Mouse (Mus musculus) intestine, embryonic 15.5 days (tissue): ENCODE results near the gene Crb3. TPM values are rescaled to one million over a fixed set of nuclear protein-coding genes. Genes with fewer than 3 reads are reported as not detected.
"Not testable (repeated sequence)": the region's sequence is repeated elsewhere in the genome, so short reads cannot be mapped to it uniquely, and the experiment has no call there.

Experiments
- ATAC-seq: fragments of 200-750 bp; cut with Nextera tagmentation; 2 replicates; pipeline ENCODE4 v1.8.0; 2017; ENCODE audit warnings: moderate TSS enrichment, moderate library complexity
- H3K27ac ChIP-seq: fragments of 300-500 bp; sonication (generic); 2 replicates; pipeline ENCODE4 v1.5.1; 2015; ENCODE audit warnings: mild to moderate bottlenecking, inconsistent platforms
- H3K27me3 ChIP-seq: fragments of 300-500 bp; sonication (generic); replicated peaks from 2 replicates; pipeline ENCODE4 v1.6.1; 2015; ENCODE audit warnings: inconsistent platforms
- H3K36me3 ChIP-seq: fragments of 300-500 bp; sonication (generic); 2 replicates; pipeline ENCODE4 v1.6.1; 2015; ENCODE audit warnings: inconsistent platforms
- H3K4me1 ChIP-seq: fragments of 300-500 bp; sonication (generic); replicated peaks from 2 replicates; pipeline ENCODE4 v1.6.1; 2015; ENCODE audit warnings: inconsistent platforms
- H3K4me2 ChIP-seq: fragments of 300-500 bp; sonication (generic); replicated peaks from 2 replicates; pipeline ENCODE4 v1.6.1; 2015; ENCODE audit warnings: mild to moderate bottlenecking, inconsistent platforms
- H3K4me3 ChIP-seq: fragments of 300-500 bp; sonication (generic); replicated peaks from 2 replicates; pipeline ENCODE4 v1.5.1; 2015; ENCODE audit warnings: inconsistent platforms
- H3K9ac ChIP-seq: fragments of 300-500 bp; sonication (generic); 2 replicates; pipeline ENCODE4 v1.6.1; 2015; ENCODE audit warnings: inconsistent platforms
- H3K9me3 ChIP-seq: fragments of 300-500 bp; sonication (generic); 2 replicates; pipeline ENCODE4 v1.6.1; 2016; ENCODE audit warnings: inconsistent platforms
- WGBS: fragments of 180-500 bp; shearing (Covaris S2); methylation state at CpG from one replicate; pipeline ENCODE4 v1.1.7; 2015; 5-methylcytosine and 5-hydroxymethylcytosine counted together
- polyA plus RNA-seq: library from polyadenylated mRNA; unstranded; fragments of >200 nt; fragmentation: Nextera tagmentation; extraction: Ambion mirVana; gene quantifications from 2 replicates; pipeline ENCODE4 v1.2.1, GENCODE M21; 2015

Crb3 gene
- polyA plus RNA-seq, 1 experiment from 2014 or later, result 91.6 TPM

- no peaks in the 10 kb centered on the region for H3K9me3 ChIP-seq
- H3K27me3 ChIP-seq, result peaks cover 4% of the 10 kb centered on the region; the same call in 1 of the 2 replicates
- H3K4me2 ChIP-seq, result 0 out of 2 replicates have a peak overlapping the region, but pooled peaks have one; percentile 40
- WGBS, result 38% methylated on average over 8 of the region's 8 CpGs
- H3K4me1 ChIP-seq, result 0 out of 2 replicates have a peak, but pooled peaks cover 3% of the 10 kb centered on the region
- H3K27ac ChIP-seq, result no peak overlapping the region
- no peaks in the 10 kb centered on the region for H3K36me3 ChIP-seq
- ATAC-seq, result no peak
- no peak overlapping the region for H3K9ac ChIP-seq
- H3K4me3 ChIP-seq, result no peak overlapping the region
Observed at GRCm38 (mm10) chr17:57038978-57039377, 19.9 kb upstream of the Crb3 start.

GRCm38 (mm10) chr17:57041554-57041953 lies 17.4 kb upstream of the Crb3 start, which contains the start of gene Slc25a41:
TSS of gene Slc25a41 (minus strand) at chr17:57041654.
- Histone ChIP-seq H3K9me3 (no peaks in the 10 kb centered on the region), H3K27ac (no peak within 1 kb of the TSS), H3K9ac (no peak within 1 kb of the TSS), H3K4me1 (0 out of 2 replicates have a peak, but pooled peaks cover 3% of the 10 kb centered on the region), H3K27me3 (peaks cover 4% of the 10 kb centered on the region; the same call in 1 of the 2 replicates), H3K4me3 (no peak within 1 kb of the TSS), H3K36me3 (no peaks in the 10 kb centered on the region), H3K4me2 (no peak within 1 kb of the TSS)
- WGBS, result 71% methylated on average over 8 of the region's 8 CpGs
- no peak for ATAC-seq

GRCm38 (mm10) chr17:57047406-57047805 lies 11.5 kb upstream of the Crb3 start:
- H3K27ac ChIP-seq, result no peak overlapping the region
- 43% methylated on average over 5 of the region's 5 CpGs for WGBS
- no peak overlapping the region for H3K4me2 ChIP-seq
- peak; percentile 55; the same call in 1 of the 2 replicates for ATAC-seq
- H3K9ac ChIP-seq, result no peak overlapping the region
- H3K36me3 ChIP-seq, result no peaks in the 10 kb centered on the region
- H3K27me3 ChIP-seq, result no peaks in the 10 kb centered on the region
- no peak overlapping the region for H3K4me3 ChIP-seq
- H3K4me1 ChIP-seq, result no peaks in the 10 kb centered on the region
- no peaks in the 10 kb centered on the region for H3K9me3 ChIP-seq

- WGBS, result 85% methylated on average over 3 of the region's 3 CpGs
- Histone ChIP-seq H3K9ac (no peak overlapping the region), H3K27ac (no peak overlapping the region), H3K4me3 (no peak overlapping the region), H3K4me2 (no peak overlapping the region), H3K4me1 (no peaks in the 10 kb centered on the region), H3K36me3 (no peaks in the 10 kb centered on the region), H3K9me3 (no peaks in the 10 kb centered on the region), H3K27me3 (no peaks in the 10 kb centered on the region)
- ATAC-seq, result no peak
Observed at GRCm38 (mm10) chr17:57048816-57049215, 10.1 kb upstream of the Crb3 start.

- H3K27ac ChIP-seq, ATAC-seq: not testable (repeated sequence)
- 85% methylated on average over 4 of the region's 4 CpGs for WGBS
Observed at GRCm38 (mm10) chr17:57051679-57052078, 7.2 kb upstream of the Crb3 start.

GRCm38 (mm10) chr17:57056246-57056645 lies 2.7 kb upstream of the Crb3 start:
- no peak overlapping the region for H3K27ac ChIP-seq
- H3K9ac ChIP-seq, result no peak overlapping the region
- no peaks in the 10 kb centered on the region for H3K9me3 ChIP-seq
- H3K27me3 ChIP-seq, result 0 out of 2 replicates have a peak, but pooled peaks cover 4% of the 10 kb centered on the region
- no peak overlapping the region for H3K4me3 ChIP-seq
- no peak overlapping the region for H3K4me2 ChIP-seq
- ATAC-seq, result no peak
- 74% methylated on average over 3 of the region's 3 CpGs for WGBS
- H3K4me1 ChIP-seq, result peaks cover 15% of the 10 kb centered on the region; the same call in 1 of the 2 replicates
- peaks cover 3% of the 10 kb centered on the region; the same call in 1 of the 2 replicates for H3K36me3 ChIP-seq

More at GRCm38 (mm10) chr17:57051679-57052078, 7.2 kb upstream of the Crb3 start:
- not testable (repeated sequence) for H3K36me3 ChIP-seq, H3K4me2 ChIP-seq, H3K9ac ChIP-seq, H3K4me1 ChIP-seq, H3K9me3 ChIP-seq, H3K27me3 ChIP-seq, H3K4me3 ChIP-seq

- peak within 1 kb of the TSS; percentile 86 for H3K4me3 ChIP-seq
- H3K4me2 ChIP-seq, result peak within 1 kb of the TSS; percentile 94
- H3K9me3 ChIP-seq, result no peaks in the 10 kb centered on the region
- H3K9ac ChIP-seq, result peak within 1 kb of the TSS; percentile 73
- peak; percentile 50 for ATAC-seq
- peaks cover 3% of the 10 kb centered on the region; the same call in 1 of the 2 replicates for H3K36me3 ChIP-seq
- peaks cover 22% of the 10 kb centered on the region for H3K27me3 ChIP-seq
- H3K27ac ChIP-seq, result peak within 1 kb of the TSS; percentile 86
- WGBS, result under 1% methylated on average over 40 of the region's 45 CpGs
- H3K4me1 ChIP-seq, result peaks cover 17% of the 10 kb centered on the region; the same call in 1 of the 2 replicates
Observed at GRCm38 (mm10) chr17:57059486-57059977, 627 bp downstream of the Crb3 start, which contains the start of gene Slc25a23. TSS of gene Slc25a23 (minus strand) at chr17:57059863.

GRCm38 (mm10) chr17:57060231-57060801 lies 1.4 kb downstream of the Crb3 start:
- H3K9ac ChIP-seq, result no peak overlapping the region
- peak; percentile 85 for ATAC-seq
- peak overlapping the region; percentile 86 for H3K27ac ChIP-seq
- under 1% methylated on average over 44 of the region's 44 CpGs for WGBS
- H3K9me3 ChIP-seq, result no peaks in the 10 kb centered on the region
- peak overlapping the region; percentile 86 for H3K4me3 ChIP-seq
- peak overlapping the region; percentile 94 for H3K4me2 ChIP-seq
- H3K27me3 ChIP-seq, result peaks cover 22% of the 10 kb centered on the region
- H3K4me1 ChIP-seq, result peaks cover 18% of the 10 kb centered on the region; the same call in 1 of the 2 replicates
- no peaks in the 10 kb centered on the region for H3K36me3 ChIP-seq

GRCm38 (mm10) chr17:57061069-57061468 lies 2.2 kb downstream of the Crb3 start:
- WGBS, result 34% methylated on average over 10 of the region's 10 CpGs
- no peak overlapping the region for H3K9ac ChIP-seq
- no peak for ATAC-seq

GRCm38 (mm10) chr17:57062011-57062521 lies 3.2 kb downstream of the Crb3 start:
- ATAC-seq, result peak; percentile 79
- Histone ChIP-seq H3K27me3 (peaks cover 22% of the 10 kb centered on the region), H3K36me3 (no peaks in the 10 kb centered on the region), H3K9ac (peak overlapping the region; percentile 42), H3K4me1 (peaks cover 22% of the 10 kb centered on the region; the same call in 1 of the 2 replicates), H3K4me2 (peak overlapping the region; percentile 54), H3K9me3 (no peaks in the 10 kb centered on the region), H3K27ac (peak overlapping the region; percentile 90), H3K4me3 (peak overlapping the region; percentile 46)
- WGBS, result under 1% methylated on average over 39 of the region's 39 CpGs

More at GRCm38 (mm10) chr17:57061069-57061468, 2.2 kb downstream of the Crb3 start:
- Histone ChIP-seq H3K4me2 (peak overlapping the region; percentile 94), H3K4me1 (peaks cover 22% of the 10 kb centered on the region; the same call in 1 of the 2 replicates), H3K36me3 (no peaks in the 10 kb centered on the region), H3K27me3 (peaks cover 22% of the 10 kb centered on the region), H3K4me3 (no peak overlapping the region), H3K27ac (peak overlapping the region; percentile 86), H3K9me3 (no peaks in the 10 kb centered on the region)

GRCm38 (mm10) chr17:57062548-57062947 lies 3.6 kb downstream of the Crb3 start:
- 3% methylated on average over 22 of the region's 22 CpGs for WGBS
- Histone ChIP-seq H3K4me1 (peaks cover 22% of the 10 kb centered on the region; the same call in 1 of the 2 replicates), H3K9me3 (no peaks in the 10 kb centered on the region), H3K27me3 (peaks cover 22% of the 10 kb centered on the region), H3K27ac (peak overlapping the region; percentile 90), H3K9ac (peak overlapping the region; percentile 42), H3K4me3 (peak overlapping the region; percentile 46), H3K4me2 (peak overlapping the region; percentile 54), H3K36me3 (no peaks in the 10 kb centered on the region)
- 0 out of 2 replicates have a peak, but pooled peaks have one; percentile 0 for ATAC-seq

GRCm38 (mm10) chr17:57063031-57063430 lies 4.1 kb downstream of the Crb3 start:
- Histone ChIP-seq H3K4me2 (peak overlapping the region; percentile 54), H3K27ac (0 out of 2 replicates have a peak overlapping the region, but pooled peaks have one; percentile 22), H3K4me1 (peaks cover 22% of the 10 kb centered on the region; the same call in 1 of the 2 replicates), H3K36me3 (no peaks in the 10 kb centered on the region), H3K27me3 (peaks cover 22% of the 10 kb centered on the region), H3K9ac (peak overlapping the region; percentile 46), H3K4me3 (peak overlapping the region; percentile 46), H3K9me3 (no peaks in the 10 kb centered on the region)
- 10% methylated on average over 8 of the region's 8 CpGs for WGBS
- no peak for ATAC-seq
